Mouse (Mus musculus) limb, embryonic 11.5 days (tissue): ENCODE data around the gene Qsox2. TPM values are rescaled to one million over a fixed set of nuclear protein-coding genes. Genes with fewer than 3 reads are reported as not detected.

Source experiments
- ATAC-seq: fragments of 200-750 bp; cut with Nextera tagmentation; 2 replicates; pipeline ENCODE4 v1.8.0; 2017; ENCODE audit warnings: low read depth; ENCODE audit not compliant: insufficient number of reproducible peaks, low FRiP score, low TSS enrichment
- DNase-seq: peaks from one replicate; pipeline ENCODE4 v3.0.0-alpha.2; 2015; ENCODE audit warnings: low spot score
- H3K27ac ChIP-seq: fragments of 300-500 bp; sonication (generic); replicated peaks from 2 replicates; pipeline ENCODE4 v1.5.1; 2014; ENCODE audit warnings: low read depth, mild to moderate bottlenecking, low read length
- H3K27me3 ChIP-seq: fragments of 300-500 bp; sonication (generic); 2 replicates; pipeline ENCODE4 v1.6.1; 2014; ENCODE audit warnings: mild to moderate bottlenecking, low read length, mixed read lengths; ENCODE audit not compliant: control insufficient read depth, insufficient read depth
- H3K36me3 ChIP-seq: fragments of 300-500 bp; sonication (generic); 2 replicates; pipeline ENCODE4 v1.6.1; 2014; ENCODE audit warnings: mild to moderate bottlenecking, low read length, moderate library complexity, mixed read lengths; ENCODE audit not compliant: control insufficient read depth, insufficient read depth
- H3K4me1 ChIP-seq: fragments of 300-500 bp; sonication (generic); 2 replicates; pipeline ENCODE4 v1.6.1; 2014; ENCODE audit warnings: low read length, mixed read lengths; ENCODE audit not compliant: control insufficient read depth, insufficient read depth
- H3K4me2 ChIP-seq: fragments of 300-500 bp; sonication (generic); 2 replicates; pipeline ENCODE4 v1.6.1; 2014; ENCODE audit warnings: low read depth, mild to moderate bottlenecking, moderate library complexity; ENCODE audit not compliant: severe bottlenecking
- H3K4me3 ChIP-seq: fragments of 300-500 bp; sonication (generic); 2 replicates; pipeline ENCODE4 v1.5.1; 2014; ENCODE audit warnings: low read depth, low read length
- H3K9ac ChIP-seq: fragments of 300-500 bp; sonication (generic); 2 replicates; pipeline ENCODE4 v1.6.1; 2014; ENCODE audit warnings: mild to moderate bottlenecking, low read length
- H3K9me3 ChIP-seq: fragments of 300-500 bp; sonication (generic); 2 replicates; pipeline ENCODE4 v1.6.1; 2016; ENCODE audit warnings: low read length; ENCODE audit not compliant: control insufficient read depth
- WGBS: fragments of 180-500 bp; shearing (Covaris S2); extraction: QIAGEN DNeasy Blood & Tissue Kit; methylation state at CpG from one replicate; pipeline ENCODE4 v1.1.7; 2014; 5-methylcytosine and 5-hydroxymethylcytosine counted together
- polyA plus RNA-seq: library from polyadenylated mRNA; unstranded; fragments of >200 nt; fragmentation: Nextera tagmentation; extraction: Ambion mirVana; gene quantifications from 2 replicates; pipeline ENCODE4 v1.2.1, GENCODE M21; 2014

Qsox2 gene
- polyA plus RNA-seq, 1 experiment from 2014 or later: 12.0 TPM

GRCm38 (mm10) chr2:26194552-26195339 lies 42.6 kb downstream of the Qsox2 start:
- H3K9ac ChIP-seq: no peak overlapping the region
- DNase-seq (no peak), ATAC-seq (no peak)
- no peak overlapping the region for H3K4me2 ChIP-seq
- WGBS: 37% methylated on average over 7 of the region's 7 CpGs
- peaks cover 79% of the 10 kb centered on the region for H3K27me3 ChIP-seq
- H3K4me3 ChIP-seq: no peak overlapping the region
- no peak overlapping the region for H3K27ac ChIP-seq
- no peaks in the 10 kb centered on the region for H3K9me3 ChIP-seq
- H3K4me1 ChIP-seq: peaks cover 17% of the 10 kb centered on the region
- H3K36me3 ChIP-seq: no peaks in the 10 kb centered on the region

DNA sequence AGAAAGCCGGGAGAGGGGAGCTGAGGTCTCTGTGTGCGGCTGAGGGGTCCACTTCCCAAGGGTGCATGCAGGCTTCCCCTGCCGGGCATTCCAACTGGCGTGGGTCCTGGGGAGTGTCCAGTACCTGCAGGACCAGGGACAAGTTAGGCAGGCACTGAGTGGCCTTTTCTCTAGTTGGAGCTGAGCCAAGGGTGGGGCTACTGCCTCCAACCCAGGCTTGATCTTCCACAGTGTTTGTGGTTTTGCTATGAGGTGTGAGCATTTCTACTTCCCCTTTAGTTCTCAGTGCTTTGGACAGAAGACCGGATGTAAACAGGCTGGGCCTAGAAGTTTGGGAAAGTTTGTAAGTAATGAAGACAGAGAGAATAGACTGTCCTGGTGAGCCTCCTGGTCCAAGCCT lies 48.8 kb downstream of the Qsox2 start:
- no peaks in the 10 kb centered on the region for H3K36me3 ChIP-seq
- WGBS: 83% methylated on average over 5 of the region's 5 CpGs
- H3K4me2 ChIP-seq: no peak overlapping the region
- no peak overlapping the region for H3K9ac ChIP-seq
- H3K27ac ChIP-seq: no peak overlapping the region
- no peak for ATAC-seq
- no peak overlapping the region for H3K4me3 ChIP-seq
- H3K27me3 ChIP-seq: peaks cover 28% of the 10 kb centered on the region
- no peaks in the 10 kb centered on the region for H3K9me3 ChIP-seq
- DNase-seq: no peak
- H3K4me1 ChIP-seq: no peaks in the 10 kb centered on the region

- Histone ChIP-seq H3K4me2 (no peak overlapping the region), H3K4me1 (no peaks in the 10 kb centered on the region), H3K9me3 (no peaks in the 10 kb centered on the region), H3K9ac (no peak overlapping the region), H3K27me3 (peaks cover 3% of the 10 kb centered on the region), H3K27ac (no peak overlapping the region), H3K4me3 (no peak overlapping the region), H3K36me3 (no peaks in the 10 kb centered on the region)
- DNase-seq (no peak), ATAC-seq (no peak)
- 51% methylated on average over 3 of the region's 3 CpGs for WGBS
Measured at GRCm38 (mm10) chr2:26184352-26184751, 53.0 kb downstream of the Qsox2 start.

DNA sequence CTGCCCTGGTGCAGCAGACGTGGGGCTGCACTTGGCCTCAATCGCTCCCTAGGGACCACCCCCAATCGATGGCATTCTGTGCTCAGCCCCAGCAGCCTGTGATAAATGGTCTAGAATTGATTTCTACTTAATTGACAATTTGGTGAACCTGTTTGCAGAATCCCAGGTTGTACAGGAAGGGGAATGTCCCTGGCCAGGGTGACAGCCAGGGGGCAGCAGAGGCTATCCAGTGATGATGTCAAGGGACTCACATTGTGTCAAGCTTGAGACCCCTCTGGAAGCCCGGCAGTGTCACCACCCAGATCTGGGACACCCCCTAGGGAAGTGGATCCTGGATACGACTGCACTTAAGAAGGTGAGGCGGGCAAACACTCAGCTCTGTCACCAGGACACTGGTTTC lies 54.7 kb downstream of the Qsox2 start:
- peak; percentile 77 for DNase-seq
- H3K9ac ChIP-seq: no peak overlapping the region
- no peaks in the 10 kb centered on the region for H3K36me3 ChIP-seq
- no peak overlapping the region for H3K4me3 ChIP-seq
- no peaks in the 10 kb centered on the region; the same call in 1 of the 2 replicates for H3K27me3 ChIP-seq
- WGBS: 19% methylated on average over 6 of the region's 6 CpGs
- no peak overlapping the region for H3K27ac ChIP-seq
- no peaks in the 10 kb centered on the region for H3K9me3 ChIP-seq
- ATAC-seq: no peak
- H3K4me1 ChIP-seq: no peaks in the 10 kb centered on the region
- no peak overlapping the region for H3K4me2 ChIP-seq

DNA sequence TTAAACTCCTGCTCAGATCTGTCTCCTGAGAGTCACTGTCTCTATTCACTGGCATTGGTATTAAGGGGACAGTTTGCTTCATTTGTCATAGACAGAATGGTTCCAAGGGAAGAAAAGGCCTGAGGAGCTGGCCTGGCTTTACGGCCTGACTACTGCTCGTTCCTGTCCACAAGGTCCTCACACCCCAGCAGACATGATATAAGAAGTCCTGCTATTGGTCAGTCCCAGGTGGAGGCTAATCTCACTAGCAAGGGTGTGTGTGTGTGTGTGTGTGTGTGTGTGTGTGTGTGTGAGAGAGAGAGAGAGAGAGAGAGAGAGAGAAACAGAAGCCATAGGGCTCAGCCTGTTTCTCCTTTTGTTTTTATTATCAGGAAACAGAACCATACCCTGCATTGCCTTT lies 60.1 kb downstream of the Qsox2 start:
- H3K4me3 ChIP-seq: no peak overlapping the region
- no peaks in the 10 kb centered on the region for H3K36me3 ChIP-seq
- no peak overlapping the region for H3K4me2 ChIP-seq
- no peak overlapping the region for H3K27ac ChIP-seq
- ATAC-seq (no peak), DNase-seq (no peak)
- no peaks in the 10 kb centered on the region for H3K9me3 ChIP-seq
- peaks cover 5% of the 10 kb centered on the region; the same call in 1 of the 2 replicates for H3K27me3 ChIP-seq
- H3K4me1 ChIP-seq: no peaks in the 10 kb centered on the region
- 36% methylated on average over 2 of the region's 2 CpGs for WGBS
- no peak overlapping the region for H3K9ac ChIP-seq

- H3K27ac ChIP-seq: no peak overlapping the region
- no peak overlapping the region for H3K4me2 ChIP-seq
- ATAC-seq (no peak), DNase-seq (no peak)
- no peak overlapping the region for H3K9ac ChIP-seq
- H3K27me3 ChIP-seq: peaks cover 5% of the 10 kb centered on the region; the same call in 1 of the 2 replicates
- no peak overlapping the region for H3K4me3 ChIP-seq
- H3K36me3 ChIP-seq: no peaks in the 10 kb centered on the region
- H3K9me3 ChIP-seq: no peaks in the 10 kb centered on the region
- H3K4me1 ChIP-seq: no peaks in the 10 kb centered on the region
- WGBS: 57% methylated on average over 5 of the region's 5 CpGs
Measured at GRCm38 (mm10) chr2:26176731-26177130, 60.6 kb downstream of the Qsox2 start.

DNA sequence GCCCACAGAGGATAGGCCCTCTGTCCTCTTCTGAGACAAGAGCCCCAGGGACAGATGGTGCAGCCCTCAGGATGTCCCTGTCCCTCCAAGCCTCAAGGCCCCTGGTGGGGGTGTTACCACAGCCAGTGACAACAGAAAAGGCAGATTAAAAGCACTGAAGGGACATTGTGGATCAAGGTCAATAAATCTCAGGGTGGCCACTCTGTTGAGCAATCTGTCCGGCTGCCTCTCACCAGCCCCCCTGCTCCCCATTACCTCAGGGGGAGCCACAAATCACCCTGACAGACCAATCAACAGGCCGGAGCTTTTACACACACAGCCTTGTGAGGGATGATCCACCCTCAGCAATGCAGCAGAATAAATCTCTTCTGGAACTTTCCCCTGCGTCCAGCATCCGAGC lies 62.1 kb downstream of the Qsox2 start:
- H3K9me3 ChIP-seq: no peaks in the 10 kb centered on the region
- H3K9ac ChIP-seq: no peak overlapping the region
- H3K4me3 ChIP-seq: no peak overlapping the region
- 2% methylated on average over 4 of the region's 4 CpGs for WGBS
- no peak overlapping the region for H3K4me2 ChIP-seq
- ATAC-seq (no peak), DNase-seq (no peak)
- H3K27ac ChIP-seq: no peak overlapping the region
- peaks cover 5% of the 10 kb centered on the region; the same call in 1 of the 2 replicates for H3K27me3 ChIP-seq
- H3K4me1 ChIP-seq: no peaks in the 10 kb centered on the region
- H3K36me3 ChIP-seq: no peaks in the 10 kb centered on the region

DNA sequence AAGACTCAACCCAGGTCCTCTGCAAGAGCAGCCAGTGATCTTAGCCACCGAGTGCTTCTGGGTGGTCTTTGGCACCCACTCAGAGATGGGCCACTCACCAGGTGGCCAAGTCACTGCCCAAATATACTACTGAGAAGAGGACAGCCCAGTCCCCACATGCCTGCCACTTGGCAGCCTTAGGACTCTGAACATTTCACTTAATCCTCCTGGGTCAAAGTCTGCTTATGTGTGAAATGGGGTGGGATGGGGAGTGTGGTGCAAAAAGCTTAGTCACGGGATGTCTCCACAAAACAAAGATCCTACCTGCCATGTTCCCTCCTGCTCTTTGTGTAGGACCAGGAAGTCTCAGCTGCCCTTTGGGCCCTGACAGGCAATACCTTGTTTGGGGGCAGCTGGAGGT lies 65.2 kb downstream of the Qsox2 start:
- H3K9ac ChIP-seq: no peak overlapping the region
- H3K36me3 ChIP-seq: no peaks in the 10 kb centered on the region
- no peak overlapping the region for H3K4me2 ChIP-seq
- no peak for ATAC-seq
- H3K9me3 ChIP-seq: no peaks in the 10 kb centered on the region
- DNase-seq: no peak
- WGBS: 88% methylated on average over 2 of the region's 2 CpGs
- H3K4me3 ChIP-seq: no peak overlapping the region
- H3K27ac ChIP-seq: no peak overlapping the region
- H3K4me1 ChIP-seq: no peaks in the 10 kb centered on the region
- peaks cover 5% of the 10 kb centered on the region; the same call in 1 of the 2 replicates for H3K27me3 ChIP-seq

DNA sequence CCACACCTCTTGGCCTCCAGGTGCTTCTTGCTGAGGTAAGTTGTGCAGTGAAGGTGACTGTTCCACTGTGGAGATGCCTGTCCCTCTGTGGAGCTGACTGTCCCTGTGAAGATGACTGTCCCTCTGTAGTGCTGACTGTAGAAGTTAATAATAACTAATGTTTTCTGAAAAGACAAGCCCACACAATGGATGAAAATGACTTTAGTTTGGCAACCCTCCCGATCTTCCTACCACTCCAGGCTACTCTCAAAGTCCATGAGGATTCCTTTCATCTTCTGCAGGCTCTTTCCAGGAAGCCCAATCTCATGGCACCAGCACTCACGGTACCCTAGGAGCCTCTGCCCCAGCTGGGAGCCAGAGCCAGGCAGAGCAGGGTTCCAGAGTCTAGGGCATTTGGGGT lies 66.9 kb downstream of the Qsox2 start:
- H3K4me1 ChIP-seq: no peaks in the 10 kb centered on the region

More for the DNA sequence above, 66.9 kb downstream of the Qsox2 start:
- no peak overlapping the region for H3K4me3 ChIP-seq
- no peaks in the 10 kb centered on the region for H3K27me3 ChIP-seq
- no peak overlapping the region for H3K9ac ChIP-seq
- DNase-seq: no peak
- no peaks in the 10 kb centered on the region for H3K36me3 ChIP-seq
- H3K4me2 ChIP-seq: no peak overlapping the region
- ATAC-seq: no peak
- H3K9me3 ChIP-seq: no peaks in the 10 kb centered on the region
- no peak overlapping the region for H3K27ac ChIP-seq
- 56% methylated on average over 2 of the region's 2 CpGs for WGBS
